Mouse (Mus musculus) lung, adult 2 months (tissue): ENCODE measurements around the gene Inava.
A peak's percentile ranks its signal among the peaks of the same experiment; 100 is the strongest.

ENCODE experiments used
- CTCF ChIP-seq: fragments of 200-500 bp; IDR thresholded peaks from 2 replicates; pipeline ENCODE4 v1.5.1; 2011; ENCODE audit warnings: mild to moderate bottlenecking, low read length, control low read depth; ENCODE audit not compliant: insufficient read depth
- POLR2A ChIP-seq: fragments of 200-500 bp; IDR thresholded peaks from 2 replicates; pipeline ENCODE4 v1.6.1; 2011; ENCODE audit warnings: low read depth, mild to moderate bottlenecking, control low read depth, low read length, borderline replicate concordance; ENCODE audit errors: extremely low read depth

- TF ChIP-seq CTCF (peak; percentile 53), POLR2A (no peak)
Measured at GRCm38 (mm10) chr1:136167657-136168056, 66.4 kb downstream of the Inava start.
